Mouse (Mus musculus) naive thymus-derived CD4-positive, alpha-beta T cell, adult 2 months (primary cell): ENCODE data around the gene Cadm2.

Experiments used
- DNase-seq: peaks from one replicate; pipeline ENCODE4 v3.0.0-alpha.2; 2011; ENCODE audit warnings: low read depth

Gene Cadm2

GRCm38 (mm10) chr16:66748533-66748932, 872.2 kb downstream of the Cadm2 start:
- no peak for DNase-seq

- DNase-seq, result no peak
Observed at GRCm38 (mm10) chr16:66731212-66731611, 889.5 kb downstream of the Cadm2 start.

GRCm38 (mm10) chr16:66706476-66706875, 914.2 kb downstream of the Cadm2 start:
- no peak for DNase-seq

- DNase-seq, result no peak
Observed at GRCm38 (mm10) chr16:66694783-66695182, 925.9 kb downstream of the Cadm2 start.

GRCm38 (mm10) chr16:66677241-66677640, 943.5 kb downstream of the Cadm2 start:
- no peak for DNase-seq

GRCm38 (mm10) chr16:66651013-66651362, 969.7 kb downstream of the Cadm2 start:
- no peak for DNase-seq

- no peak for DNase-seq
Observed at GRCm38 (mm10) chr16:66650348-66651012, 970.2 kb downstream of the Cadm2 start.

GRCm38 (mm10) chr16:66647798-66648197, 972.9 kb downstream of the Cadm2 start:
- DNase-seq, result no peak

GRCm38 (mm10) chr16:66643606-66644005, 977.1 kb downstream of the Cadm2 start:
- DNase-seq, result no peak

- DNase-seq, result no peak
Observed at GRCm38 (mm10) chr16:66627527-66627926, 993.2 kb downstream of the Cadm2 start.

GRCm38 (mm10) chr16:66622423-66622822, 998.3 kb downstream of the Cadm2 start:
- DNase-seq, result no peak

- DNase-seq, result no peak
Observed at GRCm38 (mm10) chr16:66612624-66613023, 1008.1 kb downstream of the Cadm2 start.
